Mouse (Mus musculus): ENCODE results near the gene Gm21985. TPM values are rescaled to one million over a fixed set of nuclear protein-coding genes. Genes with fewer than 3 reads are reported as not detected.

Gm21985 gene
- polyA plus RNA-seq, 1 experiment from 2014 or later: not detected

DNA sequence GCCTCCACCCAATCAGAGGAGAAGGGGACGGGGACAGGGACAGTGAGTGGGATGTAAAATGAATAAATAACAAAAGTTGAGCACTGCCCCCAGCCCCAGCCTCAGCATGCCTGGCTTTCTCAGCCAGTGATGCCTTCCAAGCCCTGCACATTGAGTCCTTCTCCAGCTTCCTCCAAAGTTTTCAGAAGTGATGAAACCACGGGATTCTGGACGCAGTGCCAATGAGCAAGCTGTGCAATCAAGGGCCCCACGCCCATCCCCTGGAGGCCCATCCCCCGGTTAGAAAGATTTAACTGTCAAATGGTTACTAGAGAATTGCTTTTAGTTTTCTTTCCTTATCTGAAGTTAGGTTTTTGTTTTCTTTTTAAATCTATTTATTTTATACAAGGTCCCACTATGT is 103.8 kb downstream of the Gm21985 start:
- Histone ChIP-seq H3K36me3 (replicated peaks; ENCODE audit: control insufficient read depth, insufficient read depth, low read depth, low read length) (no peaks in the 10 kb centered on the region), H3K4me3 (ENCODE audit: low read depth, low read length) (no peak overlapping the region), H3K9ac (replicated peaks; ENCODE audit: low read length) (no peak overlapping the region), H3K27ac (replicated peaks; ENCODE audit: low read depth, low read length) (no peak overlapping the region), H3K27me3 (ENCODE audit: control insufficient read depth, insufficient read depth, low read length) (no peaks in the 10 kb centered on the region), H3K4me1 (ENCODE audit: control insufficient read depth, insufficient read depth, low read length) (no peaks in the 10 kb centered on the region), H3K4me2 (ENCODE audit: low read depth, low read length) (no peak overlapping the region), H3K9me3 (replicated peaks; ENCODE audit: control insufficient read depth, low read length) (no peaks in the 10 kb centered on the region)
- WGBS: 81% methylated on average over 5 of the region's 5 CpGs
- DNase-seq (ENCODE audit: low spot score): no peak
- no peak for ATAC-seq (replicated peaks; ENCODE audit: insufficient number of reproducible peaks, low FRiP score, low TSS enrichment, low read depth)

DNA sequence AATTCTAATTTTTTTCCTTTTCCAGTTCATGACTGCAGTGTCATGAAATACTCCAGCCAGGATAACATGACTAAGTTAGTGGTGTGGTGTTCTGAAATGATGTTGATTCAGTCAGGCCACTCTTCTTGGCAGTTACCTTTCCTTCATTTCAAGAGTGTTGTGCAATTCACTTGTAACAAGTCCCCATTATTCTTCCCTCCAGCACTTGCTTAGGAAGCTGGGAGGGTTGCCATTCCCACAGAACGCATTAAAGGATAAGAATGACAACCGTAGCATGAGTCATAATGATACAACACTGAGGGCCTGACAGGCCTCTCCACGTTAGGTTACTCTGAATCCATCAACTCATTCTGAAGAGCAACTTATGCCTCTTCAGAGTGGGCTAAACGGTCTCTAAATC is 107.0 kb downstream of the Gm21985 start:
- no peak overlapping the region for H3K4me2 ChIP-seq (ENCODE audit: low read depth, low read length)
- no peak for ATAC-seq (replicated peaks; ENCODE audit: insufficient number of reproducible peaks, low FRiP score, low TSS enrichment, low read depth)
- 61% methylated on average over 4 of the region's 4 CpGs for WGBS

DNA sequence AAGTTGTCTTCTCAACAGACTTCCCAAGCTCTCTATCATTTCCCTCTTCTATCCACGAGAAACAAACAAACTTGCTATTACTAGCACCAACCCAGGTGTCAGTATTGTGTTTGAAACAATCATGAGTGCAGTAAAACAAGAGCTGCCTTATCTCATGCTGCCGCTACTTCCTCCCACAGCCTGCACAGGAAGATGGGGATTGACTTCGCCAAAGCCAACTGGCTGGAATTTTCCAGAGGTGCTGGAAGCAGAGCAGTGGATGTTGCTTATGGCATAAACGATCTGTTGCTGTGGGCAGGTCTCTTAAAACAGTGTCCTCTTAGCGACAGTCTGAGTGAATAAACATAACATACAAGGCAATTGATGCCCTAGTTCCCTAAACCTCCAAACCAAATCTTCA is 108.5 kb downstream of the Gm21985 start:
- H3K4me3 ChIP-seq (ENCODE audit: low read depth, low read length): no peak overlapping the region
- H3K27ac ChIP-seq (replicated peaks; ENCODE audit: low read depth, low read length): no peak overlapping the region
- no peak overlapping the region for H3K9ac ChIP-seq (replicated peaks; ENCODE audit: low read length)
- H3K27me3 ChIP-seq (ENCODE audit: control insufficient read depth, insufficient read depth, low read length): no peaks in the 10 kb centered on the region
- 61% methylated on average over 5 of the region's 5 CpGs for WGBS
- ATAC-seq (replicated peaks; ENCODE audit: insufficient number of reproducible peaks, low FRiP score, low TSS enrichment, low read depth) (no peak), DNase-seq (ENCODE audit: low spot score) (no peak)
- no peaks in the 10 kb centered on the region for H3K36me3 ChIP-seq (replicated peaks; ENCODE audit: control insufficient read depth, insufficient read depth, low read depth, low read length)
- H3K4me2 ChIP-seq (ENCODE audit: low read depth, low read length): no peak overlapping the region
- H3K4me1 ChIP-seq (ENCODE audit: control insufficient read depth, insufficient read depth, low read length): no peaks in the 10 kb centered on the region
- H3K9me3 ChIP-seq (replicated peaks; ENCODE audit: control insufficient read depth, low read length): no peaks in the 10 kb centered on the region

More for the DNA sequence above, 107.0 kb downstream of the Gm21985 start:
- Histone ChIP-seq H3K4me3 (ENCODE audit: low read depth, low read length) (no peak overlapping the region), H3K4me1 (ENCODE audit: control insufficient read depth, insufficient read depth, low read length) (no peaks in the 10 kb centered on the region), H3K27me3 (ENCODE audit: control insufficient read depth, insufficient read depth, low read length) (no peaks in the 10 kb centered on the region), H3K9me3 (replicated peaks; ENCODE audit: control insufficient read depth, low read length) (no peaks in the 10 kb centered on the region), H3K27ac (replicated peaks; ENCODE audit: low read depth, low read length) (no peak overlapping the region), H3K36me3 (replicated peaks; ENCODE audit: control insufficient read depth, insufficient read depth, low read depth, low read length) (no peaks in the 10 kb centered on the region), H3K9ac (replicated peaks; ENCODE audit: low read length) (no peak overlapping the region)
- no peak for DNase-seq (ENCODE audit: low spot score)

DNA sequence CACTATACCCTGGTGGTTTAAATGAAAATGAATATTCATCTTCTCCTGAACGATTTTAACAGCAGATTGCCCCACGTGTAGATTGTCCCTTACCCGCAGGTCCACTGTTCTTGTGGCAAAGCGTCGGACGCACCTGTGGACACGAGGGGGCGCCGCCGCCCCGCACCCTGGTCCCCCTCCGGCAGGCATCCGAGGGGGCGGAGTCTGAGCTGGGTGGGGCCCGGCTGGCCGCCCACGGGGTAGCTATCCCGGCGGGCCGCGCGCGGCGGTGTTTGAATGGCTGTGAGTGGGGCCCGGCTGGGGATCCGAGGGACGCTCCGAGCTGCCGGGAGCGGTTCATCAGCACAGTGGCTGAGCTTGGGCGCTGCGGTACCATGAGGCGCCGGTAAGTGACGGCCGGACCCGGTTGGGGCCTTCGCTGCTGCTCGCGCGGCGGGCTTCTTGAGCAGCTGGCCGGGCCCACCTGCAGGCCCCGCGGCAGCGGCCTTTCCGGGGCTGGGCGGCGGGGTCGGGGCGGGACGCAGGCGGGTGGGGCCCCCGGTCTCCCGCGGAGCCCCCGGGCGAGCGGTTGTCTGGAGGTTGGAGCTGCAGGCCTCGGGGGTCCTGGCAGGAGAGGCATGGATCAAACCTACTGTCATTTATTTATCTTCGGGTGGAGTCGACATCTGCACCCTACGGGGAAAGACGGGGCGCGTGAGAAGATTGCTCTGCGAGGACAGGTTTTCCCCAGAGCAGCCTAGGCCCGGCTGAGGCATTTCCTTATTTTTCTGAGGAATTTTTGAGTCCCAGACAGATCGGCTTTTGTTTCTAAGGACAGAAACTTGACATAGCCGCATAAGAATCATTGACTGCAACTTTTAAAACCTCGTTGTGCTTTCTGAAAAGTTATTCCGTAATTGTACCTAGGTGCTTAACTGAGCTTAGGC is 113.1 kb downstream of the Gm21985 start, which contains the start of gene Katnbl1:
Gene Katnbl1, plus strand, starts transcription at position 239 of the 926 bp plus-strand sequence.
- H3K4me1 ChIP-seq (ENCODE audit: control insufficient read depth, insufficient read depth, low read length): no peaks in the 10 kb centered on the region
- ATAC-seq (replicated peaks; ENCODE audit: insufficient number of reproducible peaks, low FRiP score, low TSS enrichment, low read depth): peak; percentile 97
- H3K36me3 ChIP-seq (replicated peaks; ENCODE audit: control insufficient read depth, insufficient read depth, low read depth, low read length): no peaks in the 10 kb centered on the region
- H3K27me3 ChIP-seq (ENCODE audit: control insufficient read depth, insufficient read depth, low read length): no peaks in the 10 kb centered on the region
- H3K9ac ChIP-seq (replicated peaks; ENCODE audit: low read length): peak within 1 kb of the TSS; percentile 93
- H3K27ac ChIP-seq (replicated peaks; ENCODE audit: low read depth, low read length): peak within 1 kb of the TSS; percentile 60
- DNase-seq (ENCODE audit: low spot score): peak; percentile 95
- H3K4me3 ChIP-seq (ENCODE audit: low read depth, low read length): peak within 1 kb of the TSS; percentile 68
- whole genome bisulfite sequencing: under 1% methylated on average over 72 of the region's 72 CpGs
- H3K4me2 ChIP-seq (ENCODE audit: low read depth, low read length): peak within 1 kb of the TSS; percentile 53
- no peaks in the 10 kb centered on the region for H3K9me3 ChIP-seq (replicated peaks; ENCODE audit: control insufficient read depth, low read length)

DNA sequence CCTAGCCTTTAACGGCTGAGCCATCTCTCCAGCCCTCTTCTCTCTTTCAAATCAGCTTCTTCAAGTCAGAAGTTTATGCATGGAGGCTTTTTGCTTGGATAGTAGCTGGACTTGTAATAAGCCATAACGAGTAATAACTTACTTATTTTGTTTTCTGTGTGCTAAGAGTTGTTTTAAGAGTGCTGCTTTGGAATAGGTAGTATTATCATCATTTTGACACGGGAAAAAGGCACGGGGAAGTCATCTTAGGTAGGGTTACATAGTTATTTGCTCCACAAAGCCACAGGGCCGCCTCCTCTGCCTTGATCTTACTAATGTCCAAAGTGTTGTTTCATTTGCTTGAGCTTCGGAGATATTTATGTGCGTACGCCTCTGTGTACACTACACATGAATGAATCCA is 114.0 kb downstream of the Gm21985 start:
- peak overlapping the region; percentile 53 for H3K4me2 ChIP-seq (ENCODE audit: low read depth, low read length)
- H3K27ac ChIP-seq (replicated peaks; ENCODE audit: low read depth, low read length): no peak overlapping the region
- H3K9me3 ChIP-seq (replicated peaks; ENCODE audit: control insufficient read depth, low read length): no peaks in the 10 kb centered on the region
- no peaks in the 10 kb centered on the region for H3K4me1 ChIP-seq (ENCODE audit: control insufficient read depth, insufficient read depth, low read length)
- H3K9ac ChIP-seq (replicated peaks; ENCODE audit: low read length): peak overlapping the region; percentile 93
- DNase-seq (ENCODE audit: low spot score) (no peak), ATAC-seq (replicated peaks; ENCODE audit: insufficient number of reproducible peaks, low FRiP score, low TSS enrichment, low read depth) (no peak)
- peak overlapping the region; percentile 68 for H3K4me3 ChIP-seq (ENCODE audit: low read depth, low read length)
- no peaks in the 10 kb centered on the region for H3K36me3 ChIP-seq (replicated peaks; ENCODE audit: control insufficient read depth, insufficient read depth, low read depth, low read length)
- no peaks in the 10 kb centered on the region for H3K27me3 ChIP-seq (ENCODE audit: control insufficient read depth, insufficient read depth, low read length)
- WGBS: 49% methylated on average over 8 of the region's 8 CpGs

DNA sequence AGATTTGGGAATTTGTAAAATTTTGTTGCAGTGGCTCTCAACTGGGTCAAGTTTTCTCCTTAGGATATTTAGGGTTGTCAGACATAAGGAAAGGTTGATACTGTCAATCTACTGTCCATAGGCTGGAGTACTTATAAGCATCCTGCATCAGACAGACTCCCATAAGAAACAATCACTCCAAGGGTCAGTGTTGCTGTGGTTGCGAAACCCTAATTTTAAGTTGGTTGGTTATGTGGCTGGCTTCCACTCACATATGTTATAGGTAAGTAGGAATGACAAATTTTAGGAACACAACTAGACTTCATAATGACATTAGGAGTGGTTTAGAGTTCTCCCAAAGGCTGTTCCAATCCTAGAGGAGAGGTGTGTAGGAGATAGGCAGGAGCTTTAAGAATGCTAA is 115.1 kb downstream of the Gm21985 start:
- Histone ChIP-seq H3K27me3 (ENCODE audit: control insufficient read depth, insufficient read depth, low read length) (no peaks in the 10 kb centered on the region), H3K36me3 (replicated peaks; ENCODE audit: control insufficient read depth, insufficient read depth, low read depth, low read length) (no peaks in the 10 kb centered on the region), H3K4me3 (ENCODE audit: low read depth, low read length) (no peak overlapping the region), H3K4me2 (ENCODE audit: low read depth, low read length) (no peak overlapping the region), H3K9ac (replicated peaks; ENCODE audit: low read length) (no peak overlapping the region), H3K9me3 (replicated peaks; ENCODE audit: control insufficient read depth, low read length) (no peaks in the 10 kb centered on the region), H3K27ac (replicated peaks; ENCODE audit: low read depth, low read length) (no peak overlapping the region), H3K4me1 (ENCODE audit: control insufficient read depth, insufficient read depth, low read length) (no peaks in the 10 kb centered on the region)
- DNase-seq (ENCODE audit: low spot score) (no peak), ATAC-seq (replicated peaks; ENCODE audit: insufficient number of reproducible peaks, low FRiP score, low TSS enrichment, low read depth) (no peak)
- WGBS: 100% methylated on average over 1 of the region's 1 CpGs

DNA sequence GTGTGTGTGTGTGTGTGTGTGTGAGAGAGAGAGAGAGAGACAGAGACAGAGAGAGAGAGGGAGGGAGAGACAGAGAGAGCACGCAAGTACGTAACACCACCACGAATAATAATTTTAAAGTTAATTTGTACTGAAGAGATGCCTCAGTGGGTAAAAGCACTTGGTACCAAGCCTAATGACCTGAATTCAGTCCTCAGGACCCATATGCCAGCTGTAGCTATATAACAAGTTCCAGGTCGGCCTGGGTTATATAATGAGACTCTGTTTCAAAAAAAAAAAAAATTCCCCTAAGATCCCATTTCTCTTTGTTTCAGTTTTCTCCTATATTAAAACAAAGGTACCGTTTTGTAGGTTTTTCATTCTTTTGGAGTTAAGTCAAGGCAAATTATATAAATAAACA is 124.7 kb downstream of the Gm21985 start:
- H3K27me3 ChIP-seq (ENCODE audit: control insufficient read depth, insufficient read depth, low read length): no peaks in the 10 kb centered on the region
- no peak overlapping the region for H3K9ac ChIP-seq (replicated peaks; ENCODE audit: low read length)
- H3K4me2 ChIP-seq (ENCODE audit: low read depth, low read length): no peak overlapping the region
- H3K4me1 ChIP-seq (ENCODE audit: control insufficient read depth, insufficient read depth, low read length): no peaks in the 10 kb centered on the region
- DNase-seq (ENCODE audit: low spot score) (no peak), ATAC-seq (replicated peaks; ENCODE audit: insufficient number of reproducible peaks, low FRiP score, low TSS enrichment, low read depth) (no peak)
- H3K4me3 ChIP-seq (ENCODE audit: low read depth, low read length): no peak overlapping the region
- no peak overlapping the region for H3K27ac ChIP-seq (replicated peaks; ENCODE audit: low read depth, low read length)
- H3K36me3 ChIP-seq (replicated peaks; ENCODE audit: control insufficient read depth, insufficient read depth, low read depth, low read length): no peaks in the 10 kb centered on the region
- H3K9me3 ChIP-seq (replicated peaks; ENCODE audit: control insufficient read depth, low read length): no peaks in the 10 kb centered on the region
- WGBS: 88% methylated on average over 5 of the region's 5 CpGs

DNA sequence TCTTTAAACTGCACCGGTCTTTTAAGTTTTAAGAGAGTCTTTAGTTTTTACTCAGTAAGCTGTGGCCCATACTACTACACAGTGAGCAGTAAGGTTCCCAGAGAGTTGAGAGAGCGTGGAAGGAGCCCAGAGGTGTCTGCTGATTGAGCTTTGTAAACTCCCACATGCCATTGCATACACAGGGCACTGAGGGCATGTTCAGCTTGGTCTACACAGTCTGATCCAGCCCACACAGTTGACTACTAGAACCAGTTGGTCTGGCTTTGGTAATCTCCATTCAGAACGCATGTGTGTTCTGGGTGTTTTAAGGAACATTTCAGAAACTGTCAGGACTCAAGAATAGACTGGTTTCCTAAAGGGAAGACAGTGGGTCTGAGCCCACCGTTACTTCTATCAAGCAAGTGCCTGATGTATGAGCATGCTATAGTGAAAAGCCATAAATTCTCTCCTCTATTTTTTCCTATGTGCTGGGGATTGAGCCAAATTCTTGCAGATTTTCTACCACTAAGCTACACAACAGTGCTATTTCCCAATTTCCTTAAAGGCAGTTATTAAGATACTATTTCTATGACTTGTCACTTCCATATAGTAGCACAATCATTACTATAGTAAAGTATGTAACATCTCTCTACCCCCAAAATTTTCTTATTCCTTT is 125.4 kb downstream of the Gm21985 start:
- no peaks in the 10 kb centered on the region for H3K27me3 ChIP-seq (ENCODE audit: control insufficient read depth, insufficient read depth, low read length)
- WGBS: 89% methylated on average over 4 of the region's 4 CpGs

More for the DNA sequence above, 125.4 kb downstream of the Gm21985 start:
- no peaks in the 10 kb centered on the region for H3K36me3 ChIP-seq (replicated peaks; ENCODE audit: control insufficient read depth, insufficient read depth, low read depth, low read length)
- H3K9me3 ChIP-seq (replicated peaks; ENCODE audit: control insufficient read depth, low read length): no peaks in the 10 kb centered on the region
- no peak overlapping the region for H3K4me2 ChIP-seq (ENCODE audit: low read depth, low read length)
- H3K4me3 ChIP-seq (ENCODE audit: low read depth, low read length): no peak overlapping the region
- H3K9ac ChIP-seq (replicated peaks; ENCODE audit: low read length): no peak overlapping the region
- DNase-seq (ENCODE audit: low spot score): no peak
- no peak overlapping the region for H3K27ac ChIP-seq (replicated peaks; ENCODE audit: low read depth, low read length)
- no peaks in the 10 kb centered on the region for H3K4me1 ChIP-seq (ENCODE audit: control insufficient read depth, insufficient read depth, low read length)
- ATAC-seq (replicated peaks; ENCODE audit: insufficient number of reproducible peaks, low FRiP score, low TSS enrichment, low read depth): no peak
